Mouse (Mus musculus) olfactory bulb, adult 2 months (tissue): ENCODE data around the gene Ppcdc.

Experiments
- CTCF ChIP-seq: fragments of 200-500 bp; IDR thresholded peaks from 2 replicates; pipeline ENCODE4 v1.5.1; 2012; ENCODE audit warnings: low read depth, mild to moderate bottlenecking, low read length, moderate library complexity; ENCODE audit not compliant: insufficient read depth
- POLR2A ChIP-seq: fragments of 200-500 bp; IDR thresholded peaks from 2 replicates; pipeline ENCODE4 v1.6.1; 2012; ENCODE audit warnings: mild to moderate bottlenecking, low read depth, low read length, moderate library complexity; ENCODE audit not compliant: insufficient read depth

GRCm38 (mm10) chr9:57437896-57438614, 1.9 kb downstream of the Ppcdc start:
- TF ChIP-seq CTCF (no peak), POLR2A (no peak)
